Mouse (Mus musculus) brain, embryonic 14.5 days (tissue): Measurements from ENCODE around the gene Tenm2.

Experiments
- CTCF ChIP-seq: fragments of 200-500 bp; IDR thresholded peaks from 2 replicates; pipeline ENCODE4 v1.5.1; 2012; ENCODE audit warnings: inconsistent platforms, mild to moderate bottlenecking, moderate library complexity, borderline replicate concordance; ENCODE audit not compliant: insufficient read depth, insufficient read length; ENCODE audit errors: extremely low read depth
- POLR2A ChIP-seq: fragments of 200-500 bp; IDR thresholded peaks from 2 replicates; pipeline ENCODE4 v1.6.1; 2012; ENCODE audit warnings: mild to moderate bottlenecking, inconsistent platforms, borderline replicate concordance; ENCODE audit not compliant: poor library complexity, insufficient read depth, insufficient read length, severe bottlenecking; ENCODE audit errors: extremely low read depth

DNA sequence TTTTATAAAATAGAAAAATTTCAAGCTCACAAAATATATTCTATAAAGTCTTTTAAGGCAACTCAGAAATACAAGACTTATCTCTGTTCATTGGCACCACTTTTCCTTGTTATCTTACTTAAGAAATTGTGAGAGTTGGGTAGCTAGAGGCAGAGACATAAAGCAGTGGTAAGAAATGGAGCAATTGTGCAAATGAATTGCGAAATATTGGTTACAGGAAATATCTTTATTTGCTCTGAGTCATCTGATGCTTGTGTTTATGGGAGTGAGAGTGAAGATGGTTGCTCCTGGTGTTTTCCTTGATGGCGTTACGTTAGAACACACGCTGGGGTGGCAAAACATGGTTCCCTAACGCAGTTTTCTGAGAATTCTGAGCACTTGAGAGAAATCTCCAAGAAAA lies 156.4 kb downstream of the Tenm2 start:
- no peak for TF ChIP-seq CTCF
- TF ChIP-seq POLR2A: no peak
